14 mouse cellular contexts compared by ENCODE assay signal in genomic region chr2:131213773-131214172, GRCm38 (mm10). TPM values are rescaled to one million over a fixed set of nuclear protein-coding genes. Genes with fewer than 3 reads are reported as not detected.
DNase-seq lines count a peak whose midpoint lies in the region; ATAC-seq and TF ChIP-seq lines count a peak whose summit lies in the region.
"Had no signal": no experiment of that assay in that cellular context is flagged by ENCODE, and none has a peak within 500 bp of the region (broad histone marks: within the 10 kb centered on the region; RNA-seq: fewer than 3 reads in every experiment).

No protein-coding gene starts in this region.

- peak; percentile 98 for TF ChIP-seq EP300 in liver, embryonic 14.5 days (IDR thresholded peaks at IDR 0.05; ENCODE audit: low read depth)

- no peaks in the 10 kb centered on the region for H3K9me3 ChIP-seq in heart, embryonic 14.5 days (ENCODE audit: control insufficient read depth, low read length)
- no peaks in the 10 kb centered on the region for H3K9me3 ChIP-seq in liver, embryonic 14.5 days (ENCODE audit: control insufficient read depth, low read length)
- H3K9me3 ChIP-seq: megakaryocyte, embryonic 14.5 days had no signal

- 64% methylated on average over 7 of the region's 7 CpGs for WGBS in heart, embryonic 14.5 days
- 31% methylated on average over 7 of the region's 7 CpGs for WGBS in liver, embryonic 14.5 days (ENCODE audit: insufficient replicate concordance)

- TF ChIP-seq CTCF in liver, embryonic 14.5 days (IDR thresholded peaks at IDR 0.05; ENCODE audit: low read depth): no peak

- peak; percentile 57 to 67 for DNase-seq in heart, adult 18-20 months
- DNase-seq in heart, postnatal 4 days: no peak
- DNase-seq in liver, embryonic 14.5 days (ENCODE audit: low read depth in 3 of 3, low spot score in 3 of 3): peak; percentile 80 to 83 (median 82)
- DNase-seq in adrenal gland, postnatal 4 days (ENCODE audit: low spot score in 2 of 2): no peak
- no peak for DNase-seq in thymus, postnatal 4 days
- DNase-seq: B cell, adult 2 months; cerebellum, adult 11-12 months had no signal

- H3K27ac ChIP-seq in brown adipose tissue, adult 24 weeks (replicated peaks; ENCODE audit: low read depth, low read length): peak overlapping the region; percentile 81
- 0 out of 4 replicates have a peak overlapping the region, but pooled peaks have one; percentile 10 to 37 for H3K27ac ChIP-seq in heart, embryonic 14.5 days (replicated peaks in 1 of 2; ENCODE audit: control insufficient read depth in 1 of 2, insufficient read depth in 1 of 2, low read depth in 2 of 2, low read length in 2 of 2)
- peak overlapping the region; percentile 98 for H3K27ac ChIP-seq in liver, embryonic 14.5 days
- H3K27ac ChIP-seq: kidney, postnatal 0 days had no signal

- peaks cover 25% of the 10 kb centered on the region for H3K36me3 ChIP-seq in heart, embryonic 14.5 days (ENCODE audit: control insufficient read depth, insufficient read depth, low read length)
- H3K36me3 ChIP-seq in liver, embryonic 14.5 days (replicated peaks; ENCODE audit: control insufficient read depth, insufficient read depth, low read depth): peaks cover 4% of the 10 kb centered on the region; the same call in 1 of the 2 replicates

- peaks cover 31% of the 10 kb centered on the region for H3K4me1 ChIP-seq in brown adipose tissue, adult 24 weeks (ENCODE audit: control insufficient read depth, insufficient read depth, insufficient read length, low read length)
- H3K4me1 ChIP-seq in heart, embryonic 14.5 days (ENCODE audit: control insufficient read depth in 2 of 2, insufficient read depth in 2 of 2, low read length in 2 of 2): peaks cover 7 to 26% of the 10 kb centered on the region in 2 experiments; a peak in 2 of 4 replicates
- peaks cover 56 to 58% of the 10 kb centered on the region in 2 experiments for H3K4me1 ChIP-seq in liver, embryonic 14.5 days (replicated peaks; ENCODE audit: control insufficient read depth in 2 of 2, insufficient read depth in 2 of 2, low read length in 1 of 2)

- no peaks in the 10 kb centered on the region for H3K27me3 ChIP-seq in heart, embryonic 14.5 days (ENCODE audit: control insufficient read depth, insufficient read depth, low read length)
- no peaks in the 10 kb centered on the region for H3K27me3 ChIP-seq in liver, embryonic 14.5 days (ENCODE audit: control insufficient read depth, insufficient read depth, low read length)
- H3K27me3 ChIP-seq: megakaryocyte, embryonic 14.5 days had no signal

- no peak overlapping the region for H3K4me3 ChIP-seq in brown adipose tissue, adult 24 weeks (ENCODE audit: insufficient read depth, low read depth, low read length)
- no peak overlapping the region for H3K4me3 ChIP-seq in heart, embryonic 14.5 days (ENCODE audit: control insufficient read depth in 1 of 2, insufficient read depth in 1 of 2, low read depth in 1 of 2, low read length in 2 of 2)
- peak overlapping the region; percentile 41 for H3K4me3 ChIP-seq in liver, embryonic 14.5 days (ENCODE audit: insufficient read depth in 1 of 2, low read depth in 2 of 2, low read length in 2 of 2)
- H3K4me3 ChIP-seq: megakaryocyte, embryonic 14.5 days had no signal

- ATAC-seq in heart, embryonic 14.5 days (ENCODE audit: insufficient number of reproducible peaks, insufficient read depth, low FRiP score, low read depth): no peak
- peak; percentile 72 for ATAC-seq in liver, embryonic 14.5 days (ENCODE audit: insufficient read depth)
- no peak for ATAC-seq in megakaryocyte, adult 5-6 weeks (ENCODE audit: poor library complexity, severe bottlenecking)
- ATAC-seq: forebrain, embryonic 14.5 days; hindbrain, embryonic 16.5 days had no signal

- 0 out of 2 replicates have a peak overlapping the region, but pooled peaks have one; percentile 4 for H3K9ac ChIP-seq in heart, embryonic 14.5 days (ENCODE audit: low read length)
- peak overlapping the region; percentile 80 for H3K9ac ChIP-seq in liver, embryonic 14.5 days (replicated peaks)

- no peak overlapping the region for H3K4me2 ChIP-seq in heart, embryonic 14.5 days (ENCODE audit: low read length)
- peak overlapping the region; percentile 79 for H3K4me2 ChIP-seq in liver, embryonic 14.5 days (ENCODE audit: low read depth)

RNA-seq across cellular contexts. Expression of gene Ap5s1, which starts 6.9 kb away (rescaled TPM):
- 10 to 100 TPM; 36.7 to 41.7 TPM for total RNA-seq in heart, adult 18-20 months (2021)
- 10 to 100 TPM; 32.6 to 42.4 TPM for total RNA-seq in heart, postnatal 4 days (2021)
- polyA plus RNA-seq in brown adipose tissue, adult 24 weeks (2012; ENCODE audit: insufficient read depth, insufficient read length, missing spikeins): 15.9 and 26.0 TPM in 2 replicates
- 39.7 and 44.3 TPM in 2 replicates for polyA plus RNA-seq in heart, embryonic 14.5 days (2014; fragmentation: Nextera tagmentation; extraction: Ambion mirVana)
- polyA plus RNA-seq in liver, embryonic 14.5 days (2012; rRNA removed): 19.5 and 20.0 TPM in 2 replicates
- 13.1 and 17.0 TPM in 2 replicates for polyA plus RNA-seq in liver, embryonic 14.5 days (2014; fragmentation: Nextera tagmentation; extraction: Ambion mirVana)
- total RNA-seq in adrenal gland, postnatal 4 days (2021): 10 to 100 TPM; 23.9 to 24.8 TPM
- total RNA-seq in megakaryocyte, adult 5-6 weeks (2015): 13.6 and 14.0 TPM in 2 replicates
- total RNA-seq in megakaryocyte, adult 5-6 weeks (2017): 8.4 and 13.5 TPM in 2 replicates

RNA-seq across cellular contexts. Expression of gene Mavs, which starts 20.1 kb away (rescaled TPM):
- total RNA-seq in heart, adult 18-20 months (2021): 10 to 100 TPM; 64.0 to 78.2 TPM
- 10 to 100 TPM; 28.9 to 29.1 TPM for total RNA-seq in heart, postnatal 4 days (2021)
- polyA plus RNA-seq in brown adipose tissue, adult 24 weeks (2012; ENCODE audit: insufficient read depth, insufficient read length, missing spikeins): 57.1 and 83.3 TPM in 2 replicates
- polyA plus RNA-seq in heart, embryonic 14.5 days (2014; fragmentation: Nextera tagmentation; extraction: Ambion mirVana): 20.0 and 20.9 TPM in 2 replicates
- 25.9 and 31.5 TPM in 2 replicates for polyA plus RNA-seq in liver, embryonic 14.5 days (2012; rRNA removed)
- polyA plus RNA-seq in liver, embryonic 14.5 days (2014; fragmentation: Nextera tagmentation; extraction: Ambion mirVana): 25.9 and 27.4 TPM in 2 replicates
- total RNA-seq in adrenal gland, postnatal 4 days (2021): 10 to 100 TPM; 33.9 to 35.8 TPM
- 17.3 and 20.8 TPM in 2 replicates for total RNA-seq in megakaryocyte, adult 5-6 weeks (2015)
- 14.4 and 14.8 TPM in 2 replicates for total RNA-seq in megakaryocyte, adult 5-6 weeks (2017)

RNA-seq across cellular contexts. Expression of gene Spef1, which starts 26.7 kb away (rescaled TPM):
- total RNA-seq in heart, adult 18-20 months (2021): 1 to 10 TPM; 4.7 to 5.5 TPM
- 1 to 10 TPM; 6.3 to 7.2 TPM for total RNA-seq in heart, postnatal 4 days (2021)
- 5.3 and 9.2 TPM in 2 replicates for polyA plus RNA-seq in brown adipose tissue, adult 24 weeks (2012; ENCODE audit: insufficient read depth, insufficient read length, missing spikeins)
- polyA plus RNA-seq in heart, embryonic 14.5 days (2014; fragmentation: Nextera tagmentation; extraction: Ambion mirVana): 2.0 and 2.4 TPM in 2 replicates
- 2.2 TPM in 2 replicates for polyA plus RNA-seq in liver, embryonic 14.5 days (2012; rRNA removed)
- 1.3 and 1.4 TPM in 2 replicates for polyA plus RNA-seq in liver, embryonic 14.5 days (2014; fragmentation: Nextera tagmentation; extraction: Ambion mirVana)
- 1 to 10 TPM; 5.8 to 6.7 TPM for total RNA-seq in adrenal gland, postnatal 4 days (2021)
- total RNA-seq in megakaryocyte, adult 5-6 weeks (2015): 1.5 and 1.8 TPM in 2 replicates
- total RNA-seq in megakaryocyte, adult 5-6 weeks (2017): 2.4 and 3.3 TPM in 2 replicates

RNA-seq across cellular contexts. Expression of gene Cdc25b, which starts 27.0 kb away (rescaled TPM):
- total RNA-seq in heart, adult 18-20 months (2021): 1 to 10 TPM; 2.9 to 5.9 TPM
- total RNA-seq in heart, postnatal 4 days (2021): 10 to 100 TPM; 23.5 to 34.1 TPM
- 2.4 and 2.5 TPM in 2 replicates for polyA plus RNA-seq in brown adipose tissue, adult 24 weeks (2012; ENCODE audit: insufficient read depth, insufficient read length, missing spikeins)
- 33.1 and 38.9 TPM in 2 replicates for polyA plus RNA-seq in heart, embryonic 14.5 days (2014; fragmentation: Nextera tagmentation; extraction: Ambion mirVana)
- 156 and 166 TPM in 2 replicates for polyA plus RNA-seq in liver, embryonic 14.5 days (2012; rRNA removed)
- polyA plus RNA-seq in liver, embryonic 14.5 days (2014; fragmentation: Nextera tagmentation; extraction: Ambion mirVana): 184 and 209 TPM in 2 replicates
- 10 to 100 TPM; 28.8 to 40.0 TPM for total RNA-seq in adrenal gland, postnatal 4 days (2021)
- 21.5 and 25.5 TPM in 2 replicates for total RNA-seq in megakaryocyte, adult 5-6 weeks (2015)
- 29.1 and 35.0 TPM in 2 replicates for total RNA-seq in megakaryocyte, adult 5-6 weeks (2017)

RNA-seq across cellular contexts. Expression of gene Cenpb, which starts 33.9 kb away (rescaled TPM):
- 10 to 100 TPM; 76.7 to 79.6 TPM for total RNA-seq in heart, adult 18-20 months (2021)
- 10 to 100 TPM; 76.5 to 78.4 TPM for total RNA-seq in heart, postnatal 4 days (2021)
- polyA plus RNA-seq in brown adipose tissue, adult 24 weeks (2012; ENCODE audit: insufficient read depth, insufficient read length, missing spikeins): 78.2 and 99.0 TPM in 2 replicates
- polyA plus RNA-seq in heart, embryonic 14.5 days (2014; fragmentation: Nextera tagmentation; extraction: Ambion mirVana): 6.2 and 7.0 TPM in 2 replicates
- 11.0 and 12.4 TPM in 2 replicates for polyA plus RNA-seq in liver, embryonic 14.5 days (2012; rRNA removed)
- 2.7 and 3.0 TPM in 2 replicates for polyA plus RNA-seq in liver, embryonic 14.5 days (2014; fragmentation: Nextera tagmentation; extraction: Ambion mirVana)
- 10 to 100 TPM; 81.8 to 84.8 TPM for total RNA-seq in adrenal gland, postnatal 4 days (2021)
- 7.7 and 8.7 TPM in 2 replicates for total RNA-seq in megakaryocyte, adult 5-6 weeks (2015)
- 15.6 and 16.8 TPM in 2 replicates for total RNA-seq in megakaryocyte, adult 5-6 weeks (2017)

Comparison
In these comparisons a context has a peak if more than half of its experiments do, and no peak if none do; other contexts are left out.
1. DNase-seq: peak in heart, adult 18-20 months (2 of 2) and liver, embryonic 14.5 days (3 of 3); none in heart, postnatal 4 days (single experiment), adrenal gland, postnatal 4 days (0 of 2) and thymus, postnatal 4 days (single experiment).
2. H3K27ac ChIP-seq: peak in every context shown above with its lines; median percentile 98 in liver, embryonic 14.5 days; 81 in brown adipose tissue, adult 24 weeks; 24 in heart, embryonic 14.5 days.
3. H3K4me3 ChIP-seq: peak in liver, embryonic 14.5 days (2 of 2); none in brown adipose tissue, adult 24 weeks (single experiment) and heart, embryonic 14.5 days (0 of 2).